Mouse (Mus musculus) small intestine, adult 2 months (tissue): ENCODE measurements around the gene Kars.

Source experiments
- CTCF ChIP-seq: fragments of 200-500 bp; IDR thresholded peaks from 2 replicates; pipeline ENCODE4 v1.5.1; 2012; ENCODE audit warnings: low read depth, mild to moderate bottlenecking, control low read depth, inconsistent platforms, low read length, moderate library complexity, mixed read lengths; ENCODE audit not compliant: insufficient replicate concordance, insufficient read length; ENCODE audit errors: extremely low read depth
- POLR2A ChIP-seq: fragments of 200-500 bp; IDR thresholded peaks from 2 replicates; pipeline ENCODE4 v1.6.1; 2012; ENCODE audit warnings: low read depth, mild to moderate bottlenecking, control low read depth, inconsistent platforms, low read length, moderate library complexity

GRCm38 (mm10) chr8:111963546-111963945 is 47.6 kb downstream of the Kars start:
- TF ChIP-seq POLR2A (no peak), CTCF (no peak)
